Mouse (Mus musculus): Measurements from ENCODE around the gene Zfp961. TPM values are rescaled to one million over a fixed set of nuclear protein-coding genes. Genes with fewer than 3 reads are reported as not detected.
"Not testable (repeated sequence)": the region's sequence is repeated elsewhere in the genome, so short reads cannot be mapped to it uniquely, and the experiment has no call there.

Zfp961 gene
- 17.7 and 20.1 TPM in 2 replicates for polyA plus RNA-seq (2014; fragmentation: Nextera tagmentation; extraction: Ambion mirVana)

GRCm38 (mm10) chr8:71950482-71951221, at the start of gene Zfp961:
Zfp961 (plus strand) TSS chr8:71951038.
- peak within 1 kb of the TSS; percentile 80 for H3K27ac ChIP-seq (ENCODE audit: low read depth, low read length)

DNA sequence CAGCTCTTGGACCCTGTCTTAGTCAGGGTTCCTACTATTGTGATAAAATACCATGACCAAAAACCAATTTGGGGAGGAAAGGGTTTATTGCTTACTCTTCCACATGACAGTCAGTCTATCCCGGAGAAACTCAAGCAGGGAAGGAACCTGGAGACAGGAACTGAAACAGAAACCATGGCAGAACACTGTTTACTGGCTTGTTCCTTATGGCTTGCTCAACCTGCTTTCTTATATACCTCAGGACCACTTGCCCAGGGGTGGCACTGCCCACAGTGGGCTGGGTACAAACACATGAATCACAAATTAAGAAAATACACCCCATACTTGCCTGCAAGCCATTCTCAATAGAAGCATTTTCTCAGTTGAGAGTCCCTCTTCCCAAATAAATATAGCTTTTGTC, 47.8 kb upstream of the Zfp961 start:
- H3K9me3 ChIP-seq (ENCODE audit: control insufficient read depth, low read length); H3K27me3 ChIP-seq (ENCODE audit: control insufficient read depth, insufficient read depth, low read length); H3K4me3 ChIP-seq (ENCODE audit: low read depth, low read length); H3K36me3 ChIP-seq (ENCODE audit: control insufficient read depth, insufficient read depth, low read length); H3K27ac ChIP-seq (ENCODE audit: low read depth, low read length); H3K4me1 ChIP-seq (ENCODE audit: control insufficient read depth, insufficient read depth, low read length); H3K9ac ChIP-seq (replicated peaks; ENCODE audit: low read depth, low read length); H3K4me2 ChIP-seq (ENCODE audit: low read depth, low read length); ATAC-seq (ENCODE audit: low read depth): not testable (repeated sequence)
- WGBS: 65% methylated on average over 1 of the region's 1 CpGs

More at GRCm38 (mm10) chr8:71950482-71951221, at the start of gene Zfp961:
- Histone ChIP-seq H3K4me3 (ENCODE audit: low read depth, low read length) (peak within 1 kb of the TSS; percentile 72), H3K9ac (replicated peaks; ENCODE audit: low read depth, low read length) (peak within 1 kb of the TSS; percentile 73), H3K27me3 (ENCODE audit: control insufficient read depth, insufficient read depth, low read length) (peaks cover 2% of the 10 kb centered on the region; the same call in 1 of the 2 replicates), H3K9me3 (ENCODE audit: control insufficient read depth, low read length) (0 out of 2 replicates have a peak, but pooled peaks cover 7% of the 10 kb centered on the region), H3K36me3 (ENCODE audit: control insufficient read depth, insufficient read depth, low read length) (no peaks in the 10 kb centered on the region), H3K4me2 (ENCODE audit: low read depth, low read length) (peak within 1 kb of the TSS; percentile 64), H3K4me1 (ENCODE audit: control insufficient read depth, insufficient read depth, low read length) (peaks cover 12% of the 10 kb centered on the region)
- peak; percentile 100 for ATAC-seq (ENCODE audit: low read depth)
- WGBS: 5% methylated on average over 34 of the region's 34 CpGs

- no peaks in the 10 kb centered on the region for H3K36me3 ChIP-seq (ENCODE audit: control insufficient read depth, insufficient read depth, low read length)
- H3K9me3 ChIP-seq (ENCODE audit: control insufficient read depth, low read length): 0 out of 2 replicates have a peak, but pooled peaks cover 2% of the 10 kb centered on the region
- H3K9ac ChIP-seq (replicated peaks; ENCODE audit: low read depth, low read length): no peak overlapping the region
- ATAC-seq (ENCODE audit: low read depth): no peak
- no peaks in the 10 kb centered on the region for H3K27me3 ChIP-seq (ENCODE audit: control insufficient read depth, insufficient read depth, low read length)
- H3K4me3 ChIP-seq (ENCODE audit: low read depth, low read length): no peak overlapping the region
- no peak overlapping the region for H3K27ac ChIP-seq (ENCODE audit: low read depth, low read length)
- 0 out of 2 replicates have a peak, but pooled peaks cover 3% of the 10 kb centered on the region for H3K4me1 ChIP-seq (ENCODE audit: control insufficient read depth, insufficient read depth, low read length)
- H3K4me2 ChIP-seq (ENCODE audit: low read depth, low read length): no peak overlapping the region
- WGBS: 97% methylated on average over 1 of the region's 1 CpGs
Measured at GRCm38 (mm10) chr8:71906809-71907208, 44.0 kb upstream of the Zfp961 start.

- H3K9me3 ChIP-seq (ENCODE audit: control insufficient read depth, low read length): 0 out of 2 replicates have a peak, but pooled peaks cover 2% of the 10 kb centered on the region
- H3K4me2 ChIP-seq (ENCODE audit: low read depth, low read length): peak overlapping the region; percentile 61
- no peak for ATAC-seq (ENCODE audit: low read depth)
- H3K27ac ChIP-seq (ENCODE audit: low read depth, low read length): peak overlapping the region; percentile 99
- peak overlapping the region; percentile 79 for H3K4me3 ChIP-seq (ENCODE audit: low read depth, low read length)
- H3K9ac ChIP-seq (replicated peaks; ENCODE audit: low read depth, low read length): no peak overlapping the region
- no peaks in the 10 kb centered on the region for H3K27me3 ChIP-seq (ENCODE audit: control insufficient read depth, insufficient read depth, low read length)
- 95% methylated on average over 5 of the region's 5 CpGs for WGBS
- 0 out of 2 replicates have a peak, but pooled peaks cover 3% of the 10 kb centered on the region for H3K4me1 ChIP-seq (ENCODE audit: control insufficient read depth, insufficient read depth, low read length)
- no peaks in the 10 kb centered on the region for H3K36me3 ChIP-seq (ENCODE audit: control insufficient read depth, insufficient read depth, low read length)
Measured at GRCm38 (mm10) chr8:71907798-71908257, 43.0 kb upstream of the Zfp961 start.

DNA sequence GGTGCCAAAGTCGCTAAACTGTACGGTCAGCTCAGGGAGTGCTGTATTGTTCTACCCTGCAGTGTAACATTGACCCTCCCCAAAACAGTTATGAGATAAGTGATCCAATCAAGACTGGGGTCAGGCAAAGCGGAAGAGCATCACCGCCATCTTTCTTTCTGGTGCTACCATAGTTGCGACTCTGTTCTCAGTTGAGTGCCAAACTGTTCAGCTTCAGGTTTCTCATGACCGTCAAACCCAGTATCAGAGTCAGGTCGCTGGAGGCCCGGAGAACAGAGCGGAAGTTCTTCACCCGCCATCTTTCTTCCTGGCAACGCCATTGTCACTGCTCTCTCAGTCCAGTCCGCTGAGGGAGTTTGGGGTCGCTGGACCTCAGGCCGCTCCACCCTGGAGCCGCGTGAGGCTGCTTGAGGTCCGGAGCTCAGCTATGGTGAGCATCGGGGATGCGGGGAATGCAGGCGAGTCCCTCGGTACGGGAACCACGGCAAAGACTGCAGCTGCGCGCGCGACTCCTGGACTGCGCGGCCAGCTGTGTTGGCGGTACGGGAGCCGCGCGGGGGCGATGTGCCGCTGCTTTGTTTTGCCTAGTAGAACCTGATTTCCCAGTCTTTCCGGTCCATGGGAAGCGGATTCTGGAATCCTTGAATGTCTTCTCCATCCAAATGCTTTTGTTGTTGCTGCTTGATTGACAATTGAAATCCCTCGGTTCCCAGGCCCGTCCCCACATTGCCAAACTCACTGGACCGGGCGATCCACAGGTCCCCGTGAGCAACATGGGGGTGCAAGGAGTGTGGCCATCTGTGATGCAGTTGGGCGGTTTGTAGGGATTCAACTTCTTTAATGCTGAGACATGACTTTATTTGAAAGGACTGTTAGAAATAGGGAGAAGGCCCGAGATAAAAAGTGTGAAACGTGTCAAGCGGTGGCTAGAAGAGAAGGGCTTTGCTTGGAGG, 42.3 kb upstream of the Zfp961 start, which contains the start of the genes Zfp882 and Zfp617:
TSS of gene Zfp882 (plus strand) at position 300 of the 953 bp plus-strand sequence.
TSS of gene Zfp617 (plus strand) at position 327 of the 953 bp plus-strand sequence.
- H3K9me3 ChIP-seq (ENCODE audit: control insufficient read depth, low read length): 0 out of 2 replicates have a peak, but pooled peaks cover 2% of the 10 kb centered on the region
- no peaks in the 10 kb centered on the region for H3K27me3 ChIP-seq (ENCODE audit: control insufficient read depth, insufficient read depth, low read length)
- peak within 1 kb of the TSS; percentile 79 for H3K4me3 ChIP-seq (ENCODE audit: low read depth, low read length)
- 0 out of 2 replicates have a peak, but pooled peaks cover 3% of the 10 kb centered on the region for H3K4me1 ChIP-seq (ENCODE audit: control insufficient read depth, insufficient read depth, low read length)
- H3K4me2 ChIP-seq (ENCODE audit: low read depth, low read length): peak within 1 kb of the TSS; percentile 61
- WGBS: 5% methylated on average over 47 of the region's 47 CpGs
- ATAC-seq (ENCODE audit: low read depth): peak; percentile 97
- H3K27ac ChIP-seq (ENCODE audit: low read depth, low read length): peak within 1 kb of the TSS; percentile 99
- no peaks in the 10 kb centered on the region for H3K36me3 ChIP-seq (ENCODE audit: control insufficient read depth, insufficient read depth, low read length)
- peak within 1 kb of the TSS; percentile 92 for H3K9ac ChIP-seq (replicated peaks; ENCODE audit: low read depth, low read length)

DNA sequence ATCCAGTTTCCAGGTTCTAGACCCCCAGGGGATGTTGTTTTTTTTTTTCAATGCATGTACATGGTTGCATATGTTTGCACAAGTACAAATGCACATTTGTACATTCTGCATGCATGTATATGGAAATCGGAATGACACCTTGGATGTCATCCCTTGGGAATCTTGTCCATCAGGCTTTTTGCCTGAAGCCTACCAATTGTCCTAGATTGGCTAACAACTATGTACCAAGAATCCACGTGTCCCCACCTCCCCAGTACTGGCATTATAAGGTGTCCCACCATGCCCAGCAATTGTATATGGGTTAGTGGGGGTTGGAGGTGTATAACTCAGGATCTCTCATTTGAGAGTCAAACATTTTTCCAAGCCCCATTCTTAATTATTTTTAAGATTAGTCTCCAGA, 38.6 kb upstream of the Zfp961 start:
- 92% methylated on average over 2 of the region's 2 CpGs for WGBS
- H3K9me3 ChIP-seq (ENCODE audit: control insufficient read depth, low read length): 0 out of 2 replicates have a peak, but pooled peaks cover 2% of the 10 kb centered on the region
- H3K27ac ChIP-seq (ENCODE audit: low read depth, low read length): no peak overlapping the region
- no peak overlapping the region for H3K9ac ChIP-seq (replicated peaks; ENCODE audit: low read depth, low read length)
- H3K4me1 ChIP-seq (ENCODE audit: control insufficient read depth, insufficient read depth, low read length): 0 out of 2 replicates have a peak, but pooled peaks cover 3% of the 10 kb centered on the region
- no peak overlapping the region for H3K4me2 ChIP-seq (ENCODE audit: low read depth, low read length)
- no peak for ATAC-seq (ENCODE audit: low read depth)
- H3K27me3 ChIP-seq (ENCODE audit: control insufficient read depth, insufficient read depth, low read length): no peaks in the 10 kb centered on the region
- H3K4me3 ChIP-seq (ENCODE audit: low read depth, low read length): no peak overlapping the region
- peaks cover 19% of the 10 kb centered on the region; the same call in 1 of the 2 replicates for H3K36me3 ChIP-seq (ENCODE audit: control insufficient read depth, insufficient read depth, low read length)

- Histone ChIP-seq H3K4me2 (ENCODE audit: low read depth, low read length) (peak overlapping the region; percentile 55), H3K27me3 (ENCODE audit: control insufficient read depth, insufficient read depth, low read length) (no peaks in the 10 kb centered on the region), H3K27ac (ENCODE audit: low read depth, low read length) (peak overlapping the region; percentile 94), H3K4me1 (ENCODE audit: control insufficient read depth, insufficient read depth, low read length) (peaks cover 4% of the 10 kb centered on the region; the same call in 1 of the 2 replicates), H3K36me3 (ENCODE audit: control insufficient read depth, insufficient read depth, low read length) (no peaks in the 10 kb centered on the region), H3K4me3 (ENCODE audit: low read depth, low read length) (peak overlapping the region; percentile 66), H3K9me3 (ENCODE audit: control insufficient read depth, low read length) (no peaks in the 10 kb centered on the region), H3K9ac (replicated peaks; ENCODE audit: low read depth, low read length) (peak overlapping the region; percentile 78)
- peak; percentile 99 for ATAC-seq (ENCODE audit: low read depth)
- under 1% methylated on average over 50 of the region's 57 CpGs for WGBS
Measured at GRCm38 (mm10) chr8:71922567-71923401, 28.1 kb upstream of the Zfp961 start.

- H3K4me3 ChIP-seq (ENCODE audit: low read depth, low read length): no peak overlapping the region
- peaks cover 12% of the 10 kb centered on the region for H3K36me3 ChIP-seq (ENCODE audit: control insufficient read depth, insufficient read depth, low read length)
- no peak overlapping the region for H3K4me2 ChIP-seq (ENCODE audit: low read depth, low read length)
Measured at GRCm38 (mm10) chr8:71925791-71926190, 25.0 kb upstream of the Zfp961 start.

More at GRCm38 (mm10) chr8:71925791-71926190, 25.0 kb upstream of the Zfp961 start:
- peaks cover 4% of the 10 kb centered on the region; the same call in 1 of the 2 replicates for H3K4me1 ChIP-seq (ENCODE audit: control insufficient read depth, insufficient read depth, low read length)
- H3K9me3 ChIP-seq (ENCODE audit: control insufficient read depth, low read length): no peaks in the 10 kb centered on the region
- H3K27ac ChIP-seq (ENCODE audit: low read depth, low read length): no peak overlapping the region
- over 99% methylated on average over 5 of the region's 5 CpGs for WGBS
- no peak for ATAC-seq (ENCODE audit: low read depth)
- no peaks in the 10 kb centered on the region for H3K27me3 ChIP-seq (ENCODE audit: control insufficient read depth, insufficient read depth, low read length)
- H3K9ac ChIP-seq (replicated peaks; ENCODE audit: low read depth, low read length): no peak overlapping the region

All from neural tube, embryonic 14.5 days (tissue).